Mouse (Mus musculus) ovary, postnatal 10 days (tissue): Measurements from ENCODE around the gene Nubp1.

Experiments
- DNase-seq: peaks from one replicate; pipeline ENCODE4 v3.0.0; 2022; ENCODE audit warnings: low spot score

Nubp1 gene

GRCm38 (mm10) chr16:10411764-10412746 lies at the start of gene Nubp1:
Nubp1 (plus strand) TSS chr16:10411948.
- peak; percentile 89 for DNase-seq

GRCm38 (mm10) chr16:10363061-10363460 lies 48.7 kb upstream of the Nubp1 start:
- DNase-seq = no peak

- no peak for DNase-seq
Observed at GRCm38 (mm10) chr16:10365796-10366195, 46.0 kb upstream of the Nubp1 start.

- no peak for DNase-seq
Observed at GRCm38 (mm10) chr16:10366240-10367217, 45.2 kb upstream of the Nubp1 start.

GRCm38 (mm10) chr16:10369468-10369934 lies 42.2 kb upstream of the Nubp1 start:
- DNase-seq = no peak

DNA sequence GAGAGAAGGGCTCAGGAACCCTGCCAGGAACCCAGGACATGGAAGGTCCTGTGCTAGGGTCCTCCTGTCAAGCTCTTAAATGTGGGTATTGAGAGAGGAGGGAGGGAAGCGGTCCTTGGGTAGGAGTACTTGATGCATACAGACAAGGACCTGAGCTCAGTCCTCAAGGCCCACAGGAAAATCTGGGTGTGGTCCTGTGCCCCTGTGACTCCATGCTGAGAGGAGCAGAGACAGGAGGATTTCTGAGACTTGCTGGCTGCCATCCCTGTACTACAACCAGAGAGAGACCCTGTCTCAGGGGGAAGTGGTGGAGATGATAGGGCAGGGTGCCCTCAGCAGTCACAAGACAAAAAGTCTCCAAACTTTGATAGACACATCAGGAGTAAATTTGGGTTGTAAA lies 41.8 kb upstream of the Nubp1 start:
- DNase-seq = no peak

GRCm38 (mm10) chr16:10372372-10372771 lies 39.4 kb upstream of the Nubp1 start:
- DNase-seq = no peak

GRCm38 (mm10) chr16:10374254-10375011 lies 37.3 kb upstream of the Nubp1 start:
- no peak for DNase-seq

DNA sequence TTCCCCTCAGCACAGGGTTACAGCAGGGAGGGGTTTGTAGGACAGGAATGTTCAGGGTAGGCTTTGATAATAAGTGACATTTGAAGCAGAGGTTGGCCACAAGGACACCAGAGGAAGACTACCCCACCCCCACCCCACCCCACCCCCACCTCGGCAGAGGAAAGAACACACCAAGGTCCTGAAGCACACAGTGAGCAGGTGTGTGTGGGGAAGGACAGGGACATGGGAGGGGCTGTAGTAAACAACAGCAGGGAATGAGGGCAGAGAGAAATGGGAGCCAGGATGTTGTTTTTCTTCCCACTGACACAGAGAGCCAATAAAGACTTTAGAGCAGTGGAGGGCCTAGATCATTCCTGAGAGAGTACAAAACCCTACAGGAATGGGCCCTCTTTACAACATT lies 34.5 kb upstream of the Nubp1 start:
- DNase-seq = no peak

DNA sequence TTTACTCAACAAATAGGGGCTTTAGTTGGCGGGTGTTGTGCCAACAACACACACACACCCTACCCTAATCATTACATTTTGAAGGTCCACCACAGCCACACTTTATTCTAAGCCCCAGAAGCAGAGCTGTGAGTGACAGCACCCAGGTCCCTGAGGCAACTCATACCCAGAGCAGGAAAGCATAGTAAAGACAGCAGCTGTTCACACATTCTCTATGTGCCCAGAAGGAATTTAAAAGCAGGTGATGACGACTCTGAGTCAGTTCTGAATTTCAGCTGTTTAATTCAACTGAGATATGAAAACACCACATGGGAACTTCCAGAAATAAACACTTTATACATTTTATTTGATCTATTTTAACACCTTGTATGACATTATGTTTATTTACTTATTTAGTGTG lies 32.2 kb upstream of the Nubp1 start:
- no peak for DNase-seq

- no peak for DNase-seq
Observed at GRCm38 (mm10) chr16:10384060-10384497, 27.7 kb upstream of the Nubp1 start.

GRCm38 (mm10) chr16:10384544-10384943 lies 27.2 kb upstream of the Nubp1 start:
- DNase-seq = no peak

GRCm38 (mm10) chr16:10385261-10385660 lies 26.5 kb upstream of the Nubp1 start:
- DNase-seq = no peak

- DNase-seq = no peak
Observed at GRCm38 (mm10) chr16:10388634-10389365, 22.9 kb upstream of the Nubp1 start.

DNA sequence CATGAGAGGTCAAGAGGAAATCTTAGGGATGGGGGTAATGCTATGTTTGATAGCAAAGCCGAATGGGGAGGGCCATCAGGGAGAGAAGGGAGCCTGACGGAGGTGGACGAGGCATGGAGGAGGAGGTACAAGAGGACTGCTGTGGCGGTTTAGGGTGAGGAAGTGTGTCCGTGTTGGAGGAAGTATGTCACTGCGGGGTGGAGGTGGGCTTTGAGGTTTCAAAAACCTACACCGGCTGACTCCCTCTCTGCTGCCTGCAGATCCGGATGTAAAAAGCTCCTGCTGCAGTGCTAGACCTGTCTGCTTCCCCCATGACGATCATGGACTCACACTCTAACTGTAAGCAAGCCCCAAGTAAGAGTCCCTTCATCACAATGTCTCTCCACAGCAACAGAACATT lies 19.2 kb upstream of the Nubp1 start:
- DNase-seq = no peak

GRCm38 (mm10) chr16:10394699-10395540 lies 16.8 kb upstream of the Nubp1 start, which contains the start of gene Tekt5:
Tekt5 (minus strand) TSS chr16:10395490.
- no peak for DNase-seq

- DNase-seq = no peak
Observed at GRCm38 (mm10) chr16:10398755-10399154, 13.0 kb upstream of the Nubp1 start.

DNA sequence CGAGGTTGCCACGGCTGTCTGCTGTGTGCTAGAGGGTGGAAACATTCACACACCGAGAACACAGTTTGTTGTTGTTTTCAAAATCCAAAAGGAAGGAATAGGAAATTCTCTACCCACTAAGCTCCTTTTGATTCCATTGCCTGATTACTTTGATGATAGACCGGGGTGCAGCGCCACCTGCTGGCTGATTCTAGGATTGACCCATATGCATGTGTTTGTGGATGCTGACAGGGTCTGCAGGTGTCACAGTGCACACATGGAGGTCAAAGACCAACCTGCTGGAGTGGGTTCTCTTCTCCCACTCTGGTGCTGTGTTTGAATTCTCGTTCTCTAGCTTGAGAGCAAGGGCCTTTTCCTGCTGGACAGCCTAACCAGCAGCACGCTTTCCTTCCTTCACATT lies 12.6 kb upstream of the Nubp1 start:
- DNase-seq = peak; percentile 73

DNA sequence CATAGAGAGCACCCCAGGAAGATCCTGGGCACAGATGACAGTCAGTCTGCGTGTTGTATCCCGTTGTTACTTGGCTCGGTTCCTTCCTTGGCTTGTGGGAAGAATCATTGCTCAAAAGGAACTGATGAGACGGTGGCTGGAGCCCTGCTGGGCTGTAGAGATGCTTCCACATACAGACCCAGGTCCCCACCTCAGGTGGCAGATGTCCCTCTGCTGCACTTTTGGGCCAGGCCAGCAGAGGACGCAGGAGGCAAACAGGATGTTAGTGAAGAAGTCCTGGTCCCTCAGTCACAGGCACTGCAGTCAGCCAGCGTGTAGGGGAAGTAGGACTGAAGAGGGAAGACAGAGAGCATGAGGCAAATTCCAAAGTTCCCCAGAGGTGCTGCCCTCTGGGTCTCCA lies 4.2 kb downstream of the Nubp1 start:
- DNase-seq = no peak

- no peak for DNase-seq
Observed at GRCm38 (mm10) chr16:10416866-10417265, 5.1 kb downstream of the Nubp1 start.
